Mouse (Mus musculus) MEL-GATA-1-ER (cell line): ENCODE data around the gene Atad2b.
A peak's percentile ranks its signal among the peaks of the same experiment; 100 is the strongest.
"Not testable (repeated sequence)": the region's sequence is repeated elsewhere in the genome, so short reads cannot be mapped to it uniquely, and the experiment has no call there.

Experiments
- DNase-seq: peaks from one replicate; pipeline ENCODE4 v3.0.0-alpha.2; 2012; ENCODE audit warnings: low read depth; ENCODE audit errors: extremely low read depth

Gene Atad2b

GRCm38 (mm10) chr12:4910496-4910895, 6.7 kb upstream of the Atad2b start:
- not testable (repeated sequence) for DNase-seq

- DNase-seq: no peak
These were observed 5.4 kb upstream of the Atad2b start for GRCm38 (mm10) chr12:4911716-4912115.

- DNase-seq: no peak
These were observed 2.7 kb upstream of the Atad2b start for GRCm38 (mm10) chr12:4914441-4914840.

- DNase-seq: no peak
These were observed 2.2 kb upstream of the Atad2b start for GRCm38 (mm10) chr12:4914944-4915343.

GRCm38 (mm10) chr12:4917805-4918591, 845 bp downstream of the Atad2b start:
- peak; percentile 68 for DNase-seq

GRCm38 (mm10) chr12:4928197-4928596, 11.0 kb downstream of the Atad2b start:
- DNase-seq: no peak

GRCm38 (mm10) chr12:4930820-4931548, 13.8 kb downstream of the Atad2b start:
- no peak for DNase-seq

- peak; percentile 33 for DNase-seq
These were observed 35.1 kb downstream of the Atad2b start for GRCm38 (mm10) chr12:4952272-4952671.

GRCm38 (mm10) chr12:4953156-4953555, 36.0 kb downstream of the Atad2b start:
- no peak for DNase-seq

GRCm38 (mm10) chr12:4972939-4973338, 55.8 kb downstream of the Atad2b start:
- peak; percentile 59 for DNase-seq

- DNase-seq: peak; percentile 9
These were observed 61.2 kb downstream of the Atad2b start for GRCm38 (mm10) chr12:4978324-4978723.

- no peak for DNase-seq
These were observed 79.8 kb downstream of the Atad2b start for GRCm38 (mm10) chr12:4996981-4997380.

- DNase-seq: no peak
These were observed 88.2 kb downstream of the Atad2b start for GRCm38 (mm10) chr12:5005338-5005737.

GRCm38 (mm10) chr12:5005776-5006175, 88.6 kb downstream of the Atad2b start:
- not testable (repeated sequence) for DNase-seq

GRCm38 (mm10) chr12:5008638-5009037, 91.5 kb downstream of the Atad2b start:
- DNase-seq: not testable (repeated sequence)

GRCm38 (mm10) chr12:5025226-5025861, 108.2 kb downstream of the Atad2b start:
- no peak for DNase-seq

GRCm38 (mm10) chr12:5029035-5029434, 111.9 kb downstream of the Atad2b start:
- DNase-seq: no peak

- no peak for DNase-seq
These were observed 120.9 kb downstream of the Atad2b start for GRCm38 (mm10) chr12:5038008-5038407.

- DNase-seq: no peak
These were observed 127.0 kb downstream of the Atad2b start for GRCm38 (mm10) chr12:5044141-5044540.

- DNase-seq: no peak
These were observed 131.0 kb downstream of the Atad2b start for GRCm38 (mm10) chr12:5048104-5048503.

GRCm38 (mm10) chr12:5067590-5067989, 150.4 kb downstream of the Atad2b start:
- DNase-seq: no peak

GRCm38 (mm10) chr12:5070131-5070530, 153.0 kb downstream of the Atad2b start:
- DNase-seq: no peak
